Mouse (Mus musculus) c-Kit-positive CD71-negative TER-119-negative erythroid progenitor cells, embryonic 14.5 days (primary cell): ENCODE data around the gene Tex45.

ENCODE experiments used
- DNase-seq: peaks from one replicate; pipeline ENCODE4 v3.0.0-alpha.2; 2013; ENCODE audit warnings: low read depth

Gene Tex45

GRCm38 (mm10) chr8:3536053-3536841, 65.6 kb downstream of the Tex45 start:
- peak; percentile 51 for DNase-seq
